Mouse (Mus musculus) E14TG2a.4 (cell line): ENCODE data around the gene Dnajb6.
"Not testable (repeated sequence)": the region's sequence is repeated elsewhere in the genome, so short reads cannot be mapped to it uniquely, and the experiment has no call there.

Source experiments
- CTCF ChIP-seq: conservative IDR thresholded peaks from 2 replicates; pipeline ENCODE4 v1.5.1; 2014; ENCODE audit warnings: low read length
- NANOG ChIP-seq: IDR thresholded peaks from 2 replicates; pipeline ENCODE4 v1.6.1; 2014; ENCODE audit warnings: borderline replicate concordance, low read length, mixed read lengths
- POU5F1 ChIP-seq: IDR thresholded peaks from 2 replicates; pipeline ENCODE4 v1.6.1; 2014; ENCODE audit warnings: low read length, borderline replicate concordance

DNA sequence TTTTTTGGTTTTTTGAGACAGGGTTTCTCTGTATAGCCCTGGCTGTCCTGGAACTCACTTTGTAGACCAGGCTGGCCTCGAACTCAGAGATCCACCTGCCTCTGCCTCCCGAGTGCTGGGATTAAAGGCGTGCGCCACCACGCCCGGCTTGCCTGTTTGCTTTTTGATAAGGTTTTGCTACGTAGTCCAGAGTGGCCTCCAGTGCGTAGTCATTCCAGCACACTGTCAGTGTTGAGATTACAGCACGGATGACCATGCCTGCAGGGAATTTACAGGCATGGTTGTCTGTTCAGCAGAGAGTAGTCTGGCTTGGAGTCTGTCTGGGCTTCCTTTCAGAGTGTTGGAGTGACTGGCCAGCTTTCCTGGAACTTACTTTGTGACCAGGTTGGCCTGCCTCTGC is 44.2 kb downstream of the Dnajb6 start:
- TF ChIP-seq CTCF, NANOG, POU5F1: not testable (repeated sequence)
